11 mouse cellular contexts compared by ENCODE assay signal in genomic region chr17:65641734-65642218, GRCm38 (mm10). TPM values are rescaled to one million over a fixed set of nuclear protein-coding genes. Genes with fewer than 3 reads are reported as not detected.
DNase-seq lines count a peak whose midpoint lies in the region; ATAC-seq lines count a peak whose summit lies in the region.
"Had no signal": no experiment of that assay in that cellular context is flagged by ENCODE, and none has a peak within 500 bp of the region (broad histone marks: within the 10 kb centered on the region; RNA-seq: fewer than 3 reads in every experiment).

Gene Txndc2 (minus strand): TSS chr17:65642168.

- peak within 1 kb of the TSS; percentile 93 for H3K27ac ChIP-seq in lung, embryonic 15.5 days
- H3K27ac ChIP-seq in stomach, embryonic 15.5 days, result peak within 1 kb of the TSS; percentile 79; the same call in 1 of the 2 replicates

- peak within 1 kb of the TSS; percentile 21; the same call in 1 of the 2 replicates for H3K4me2 ChIP-seq in lung, embryonic 15.5 days
- peak within 1 kb of the TSS; percentile 22; the same call in 1 of the 2 replicates for H3K4me2 ChIP-seq in stomach, embryonic 15.5 days

- H3K9me3 ChIP-seq in lung, embryonic 15.5 days, result no peaks in the 10 kb centered on the region
- H3K9me3 ChIP-seq in stomach, embryonic 15.5 days, result no peaks in the 10 kb centered on the region

- H3K9ac ChIP-seq in lung, embryonic 15.5 days, result no peak within 1 kb of the TSS
- no peak within 1 kb of the TSS for H3K9ac ChIP-seq in stomach, embryonic 15.5 days

- H3K4me1 ChIP-seq in lung, embryonic 15.5 days, result 0 out of 2 replicates have a peak, but pooled peaks cover 4% of the 10 kb centered on the region
- peaks cover 11% of the 10 kb centered on the region; the same call in 1 of the 2 replicates for H3K4me1 ChIP-seq in stomach, embryonic 15.5 days

- no peaks in the 10 kb centered on the region for H3K27me3 ChIP-seq in lung, embryonic 15.5 days
- H3K27me3 ChIP-seq in stomach, embryonic 15.5 days (replicated peaks), result no peaks in the 10 kb centered on the region

- ATAC-seq in lung, embryonic 15.5 days (ENCODE audit: borderline replicate concordance, extremely low read depth, low FRiP score, low TSS enrichment), result no peak
- ATAC-seq in megakaryocyte, adult 5-6 weeks (ENCODE audit: poor library complexity, severe bottlenecking), result peak; percentile 74
- no peak for ATAC-seq in stomach, embryonic 15.5 days (ENCODE audit: insufficient read depth, low FRiP score, low read depth)

- no peak for DNase-seq in adrenal gland, postnatal 14 days
- DNase-seq in adrenal gland, postnatal 36 days, result no peak
- DNase-seq in lung, postnatal 10 days, result no peak
- DNase-seq in retina, postnatal 1 day, result no peak
- DNase-seq in cerebellum, postnatal 10 days, result no peak
- DNase-seq: kidney, adult 9 months had no signal

- 85% methylated on average over 11 of the region's 11 CpGs for WGBS in lung, embryonic 15.5 days
- WGBS in stomach, embryonic 15.5 days, result 88% methylated on average over 11 of the region's 11 CpGs

- no peaks in the 10 kb centered on the region for H3K36me3 ChIP-seq in lung, embryonic 15.5 days
- no peaks in the 10 kb centered on the region for H3K36me3 ChIP-seq in stomach, embryonic 15.5 days

- no peak within 1 kb of the TSS for H3K4me3 ChIP-seq in lung, embryonic 15.5 days
- no peak within 1 kb of the TSS for H3K4me3 ChIP-seq in stomach, embryonic 15.5 days (replicated peaks)

RNA-seq across cellular contexts. Expression of gene Txndc2, which starts in this region (rescaled TPM):
- total RNA-seq in adrenal gland, postnatal 14 days (2021), result 11.9 and 12.5 TPM in 2 replicates
- total RNA-seq in adrenal gland, postnatal 36 days (2021), result 10 to 100 TPM in 1 of 2 experiments, 1 to 10 TPM in 1; 8.8 to 38.2 TPM
- not detected in 2 replicates for polyA plus RNA-seq in lung, embryonic 15.5 days (2015; fragmentation: Nextera tagmentation; extraction: Ambion mirVana)
- total RNA-seq in megakaryocyte, adult 5-6 weeks (2015), result not detected in 2 replicates
- not detected in 2 replicates for total RNA-seq in megakaryocyte, adult 5-6 weeks (2017)
- polyA plus RNA-seq in stomach, embryonic 15.5 days (2015; fragmentation: Nextera tagmentation; extraction: Ambion mirVana), result not detected in 2 replicates
- polyA plus RNA-seq: heart, embryonic 16.5 days; small intestine, adult 2 months had no signal

Comparison
In these comparisons a context has a peak if more than half of its experiments do, and no peak if none do; other contexts are left out.
1. RNA of gene Txndc2 (total RNA-seq): 8.8 to 38.2 TPM in adrenal gland, postnatal 36 days and 11.9 to 12.5 TPM in adrenal gland, postnatal 14 days; not detected in megakaryocyte, adult 5-6 weeks; every median in the first group is over 4 times any median in the second.
2. Peak in ATAC-seq in megakaryocyte, adult 5-6 weeks; RNA of the gene not detected or under 1 TPM.